Mouse (Mus musculus) liver, embryonic 11.5 days (tissue): ENCODE data around the gene Olfr485. TPM values are rescaled to one million over a fixed set of nuclear protein-coding genes. Genes with fewer than 3 reads are reported as not detected.

ENCODE experiments used
- ATAC-seq: fragments of 200-750 bp; cut with Nextera tagmentation; replicated peaks from 2 replicates; pipeline ENCODE4 v1.8.0; 2017; ENCODE audit warnings: moderate number of reproducible peaks, mild to moderate bottlenecking, moderate TSS enrichment, moderate library complexity; ENCODE audit not compliant: low FRiP score
- DNase-seq: peaks from one replicate; pipeline ENCODE4 v3.0.0-alpha.2; 2017; ENCODE audit warnings: low spot score
- H3K27ac ChIP-seq: fragments of 300-500 bp; sonication (generic); 2 replicates; pipeline ENCODE4 v1.5.1; 2014; ENCODE audit warnings: mild to moderate bottlenecking, low read depth, low read length, control low read depth
- H3K27me3 ChIP-seq: fragments of 300-500 bp; sonication (generic); replicated peaks from 2 replicates; pipeline ENCODE4 v1.6.1; 2014; ENCODE audit warnings: low read length, mixed read lengths; ENCODE audit not compliant: control insufficient read depth, insufficient read depth
- H3K36me3 ChIP-seq: fragments of 300-500 bp; sonication (generic); 2 replicates; pipeline ENCODE4 v1.6.1; 2014; ENCODE audit warnings: mild to moderate bottlenecking, low read length, moderate library complexity, mixed read lengths; ENCODE audit not compliant: control insufficient read depth, insufficient read depth
- H3K4me1 ChIP-seq: fragments of 300-500 bp; sonication (generic); replicated peaks from 2 replicates; pipeline ENCODE4 v1.6.1; 2014; ENCODE audit warnings: low read length, mixed read lengths; ENCODE audit not compliant: control insufficient read depth, insufficient read depth
- H3K4me2 ChIP-seq: fragments of 300-500 bp; sonication (generic); 2 replicates; pipeline ENCODE4 v1.6.1; 2014; ENCODE audit warnings: mild to moderate bottlenecking, control low read depth, moderate library complexity
- H3K4me3 ChIP-seq: fragments of 300-500 bp; sonication (generic); 2 replicates; pipeline ENCODE4 v1.5.1; 2014; ENCODE audit warnings: low read depth, low read length, control low read depth
- H3K9ac ChIP-seq: fragments of 300-500 bp; sonication (generic); 2 replicates; pipeline ENCODE4 v1.6.1; 2014; ENCODE audit warnings: low read depth, low read length, control low read depth
- H3K9me3 ChIP-seq: fragments of 300-500 bp; sonication (generic); 2 replicates; pipeline ENCODE4 v1.6.1; 2016; ENCODE audit warnings: low read length, inconsistent platforms, mixed read lengths; ENCODE audit not compliant: control insufficient read depth
- WGBS: fragments of 180-500 bp; shearing (Covaris S2); extraction: QIAGEN DNeasy Blood & Tissue Kit; methylation state at CpG from one replicate; pipeline ENCODE4 v1.1.7; 2014; 5-methylcytosine and 5-hydroxymethylcytosine counted together
- polyA plus RNA-seq: library from polyadenylated mRNA; unstranded; fragments of >200 nt; fragmentation: Nextera tagmentation; extraction: Ambion mirVana; gene quantifications from 2 replicates; pipeline ENCODE4 v1.2.1, GENCODE M21; 2014

The Olfr485 gene
- polyA plus RNA-seq, 1 experiment from 2014 or later = not detected

- Histone ChIP-seq H3K36me3 (no peaks in the 10 kb centered on the region), H3K4me3 (no peak overlapping the region), H3K4me2 (no peak overlapping the region), H3K27ac (no peak overlapping the region), H3K9ac (no peak overlapping the region), H3K9me3 (no peaks in the 10 kb centered on the region), H3K27me3 (no peaks in the 10 kb centered on the region), H3K4me1 (no peaks in the 10 kb centered on the region)
- no peak for ATAC-seq
- WGBS = 64% methylated on average over 1 of the region's 1 CpGs
- DNase-seq = no peak
Measured at GRCm38 (mm10) chr7:108121416-108121815, 38.3 kb downstream of the Olfr485 start.

GRCm38 (mm10) chr7:108120681-108121080, 39.0 kb downstream of the Olfr485 start:
- WGBS = 17% methylated on average over 1 of the region's 1 CpGs
- Histone ChIP-seq H3K27ac (no peak overlapping the region), H3K27me3 (no peaks in the 10 kb centered on the region), H3K36me3 (no peaks in the 10 kb centered on the region), H3K4me2 (no peak overlapping the region), H3K4me3 (no peak overlapping the region), H3K4me1 (no peaks in the 10 kb centered on the region), H3K9me3 (no peaks in the 10 kb centered on the region), H3K9ac (no peak overlapping the region)
- DNase-seq (no peak), ATAC-seq (no peak)

Other genes with a start within 250 kb of the Olfr485 start
- not detected in 2 replicates for gene Olfr473, start 229.4 kb downstream of the Olfr485 start, polyA plus RNA-seq
- gene Olfr474, start 205.2 kb downstream of the Olfr485 start, polyA plus RNA-seq = not detected in 2 replicates
- gene Olfr476, start 195.1 kb downstream of the Olfr485 start, polyA plus RNA-seq = not detected in 2 replicates
- gene Olfr477, start 173.2 kb downstream of the Olfr485 start, polyA plus RNA-seq = not detected in 2 replicates
- not detected in 2 replicates for gene Olfr478, start 125.9 kb downstream of the Olfr485 start, polyA plus RNA-seq
- not detected in 2 replicates for gene Olfr479, start 109.2 kb downstream of the Olfr485 start, polyA plus RNA-seq
- not detected in 2 replicates for gene Olfr480, start 92.5 kb downstream of the Olfr485 start, polyA plus RNA-seq
- not detected in 2 replicates for gene Olfr481, start 80.0 kb downstream of the Olfr485 start, polyA plus RNA-seq
- not detected in 2 replicates for gene Olfr482, start 62.3 kb downstream of the Olfr485 start, polyA plus RNA-seq
- not detected in 2 replicates for gene Olfr483, start 59.0 kb downstream of the Olfr485 start, polyA plus RNA-seq
- not detected in 2 replicates for gene Olfr484, start 32.4 kb downstream of the Olfr485 start, polyA plus RNA-seq
- gene Olfr486, start 12.9 kb upstream of the Olfr485 start, polyA plus RNA-seq = not detected in 2 replicates
- gene Olfr487, start 54.8 kb upstream of the Olfr485 start, polyA plus RNA-seq = not detected in 2 replicates
- not detected in 2 replicates for gene Olfr488, start 98.5 kb upstream of the Olfr485 start, polyA plus RNA-seq
- not detected in 2 replicates for gene Olfr490, start 129.1 kb upstream of the Olfr485 start, polyA plus RNA-seq
- not detected in 2 replicates for gene Olfr491, start 153.6 kb upstream of the Olfr485 start, polyA plus RNA-seq
- gene Olfr492, start 163.8 kb upstream of the Olfr485 start, polyA plus RNA-seq = not detected in 2 replicates
- not detected in 2 replicates for gene Olfr493, start 187.1 kb upstream of the Olfr485 start, polyA plus RNA-seq
- not detected in 2 replicates for gene Olfr494, start 205.5 kb upstream of the Olfr485 start, polyA plus RNA-seq
- gene Olfr495, start 233.3 kb upstream of the Olfr485 start, polyA plus RNA-seq = not detected in 2 replicates